Mouse (Mus musculus) E14TG2a.4 (cell line): ENCODE measurements around the gene 2310039H08Rik.
"Not testable (repeated sequence)": the region's sequence is repeated elsewhere in the genome, so short reads cannot be mapped to it uniquely, and the experiment has no call there.

Source experiments
- H3K27me3 ChIP-seq: 2 replicates; pipeline ENCODE4 v1.6.1; 2014; ENCODE audit warnings: low read length, control low read depth; ENCODE audit not compliant: insufficient read depth
- H3K36me3 ChIP-seq: 2 replicates; pipeline ENCODE4 v1.6.1; 2014; ENCODE audit warnings: low read length, control low read depth; ENCODE audit not compliant: insufficient read depth
- H3K4me1 ChIP-seq: replicated peaks from 2 replicates; pipeline ENCODE4 v1.6.1; 2014; ENCODE audit warnings: low read depth, low read length, control low read depth
- H3K4me3 ChIP-seq: replicated peaks from 2 replicates; pipeline ENCODE4 v1.5.1; 2014; ENCODE audit warnings: mild to moderate bottlenecking, low read length
- H3K9me3 ChIP-seq: 2 replicates; pipeline ENCODE4 v1.6.1; 2014; ENCODE audit warnings: low read length, control low read depth
- CTCF ChIP-seq: conservative IDR thresholded peaks from 2 replicates; pipeline ENCODE4 v1.5.1; 2014; ENCODE audit warnings: low read length
- NANOG ChIP-seq: IDR thresholded peaks from 2 replicates; pipeline ENCODE4 v1.6.1; 2014; ENCODE audit warnings: borderline replicate concordance, low read length, mixed read lengths
- POU5F1 ChIP-seq: IDR thresholded peaks from 2 replicates; pipeline ENCODE4 v1.6.1; 2014; ENCODE audit warnings: low read length, borderline replicate concordance

The 2310039H08Rik gene

GRCm38 (mm10) chr17:46751056-46751793, 21.2 kb upstream of the 2310039H08Rik start:
- Histone ChIP-seq H3K4me3 (peak overlapping the region; percentile 91), H3K36me3 (peaks cover 36% of the 10 kb centered on the region)

DNA sequence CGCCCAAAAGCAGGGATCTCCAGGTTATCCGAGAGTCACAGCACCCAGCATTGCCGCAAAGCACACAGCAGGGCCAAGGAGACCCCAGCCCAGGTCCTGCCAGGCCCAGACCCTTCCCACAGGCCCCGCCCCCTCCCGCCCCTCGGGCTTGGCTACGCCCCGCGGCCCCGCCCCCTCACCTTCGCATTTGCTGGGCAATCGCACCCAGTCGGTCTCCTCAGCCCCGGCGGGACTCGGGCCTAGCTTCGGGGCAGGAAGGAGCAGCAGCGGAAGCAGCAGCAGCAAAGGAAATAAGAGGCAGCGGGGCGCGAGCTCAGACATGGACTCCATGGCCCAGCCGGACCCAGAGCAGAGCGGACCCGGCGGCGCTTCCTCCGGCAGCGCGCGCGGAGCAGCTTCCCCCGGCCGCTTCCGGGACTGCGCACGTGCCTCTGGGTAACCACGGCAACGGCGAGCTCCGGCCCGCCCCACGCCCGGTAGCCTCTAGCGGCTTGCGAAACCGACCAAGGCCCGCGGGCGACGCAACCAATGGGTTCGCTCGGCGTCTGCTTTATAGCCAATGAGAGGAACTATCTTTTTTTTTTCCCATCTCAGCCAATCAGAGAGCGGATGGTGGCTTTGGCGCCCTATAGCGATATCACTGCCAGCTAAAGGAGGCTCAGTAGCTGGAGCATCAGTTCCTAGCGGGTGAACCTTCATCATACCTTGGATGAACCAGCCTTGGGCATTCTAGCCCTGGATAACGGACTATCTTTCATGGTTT, 20.5 kb upstream of the 2310039H08Rik start, which contains the start of gene Cnpy3:
Gene Cnpy3 (minus strand): TSS at position 421 of the 763 bp plus-strand sequence.
- Histone ChIP-seq H3K4me1 (peaks cover 55% of the 10 kb centered on the region), H3K36me3 (peaks cover 29% of the 10 kb centered on the region), H3K9me3 (no peaks in the 10 kb centered on the region), H3K27me3 (0 out of 2 replicates have a peak, but pooled peaks cover 6% of the 10 kb centered on the region), H3K4me3 (peak within 1 kb of the TSS; percentile 91)
- TF ChIP-seq NANOG: no peak
- no peak for TF ChIP-seq POU5F1
- no peak for TF ChIP-seq CTCF

More at GRCm38 (mm10) chr17:46751056-46751793, 21.2 kb upstream of the 2310039H08Rik start:
- H3K27me3 ChIP-seq: no peaks in the 10 kb centered on the region
- H3K9me3 ChIP-seq: no peaks in the 10 kb centered on the region
- peaks cover 48% of the 10 kb centered on the region for H3K4me1 ChIP-seq
- TF ChIP-seq CTCF: no peak
- no peak for TF ChIP-seq NANOG
- TF ChIP-seq POU5F1: no peak

GRCm38 (mm10) chr17:46758753-46759152, 13.7 kb upstream of the 2310039H08Rik start:
- no peak overlapping the region for H3K4me3 ChIP-seq
- H3K4me1 ChIP-seq: peaks cover 22% of the 10 kb centered on the region
- no peak for TF ChIP-seq POU5F1
- TF ChIP-seq NANOG: no peak
- TF ChIP-seq CTCF: no peak
- H3K9me3 ChIP-seq: no peaks in the 10 kb centered on the region
- H3K36me3 ChIP-seq: no peaks in the 10 kb centered on the region
- H3K27me3 ChIP-seq: 0 out of 2 replicates have a peak, but pooled peaks cover 6% of the 10 kb centered on the region

DNA sequence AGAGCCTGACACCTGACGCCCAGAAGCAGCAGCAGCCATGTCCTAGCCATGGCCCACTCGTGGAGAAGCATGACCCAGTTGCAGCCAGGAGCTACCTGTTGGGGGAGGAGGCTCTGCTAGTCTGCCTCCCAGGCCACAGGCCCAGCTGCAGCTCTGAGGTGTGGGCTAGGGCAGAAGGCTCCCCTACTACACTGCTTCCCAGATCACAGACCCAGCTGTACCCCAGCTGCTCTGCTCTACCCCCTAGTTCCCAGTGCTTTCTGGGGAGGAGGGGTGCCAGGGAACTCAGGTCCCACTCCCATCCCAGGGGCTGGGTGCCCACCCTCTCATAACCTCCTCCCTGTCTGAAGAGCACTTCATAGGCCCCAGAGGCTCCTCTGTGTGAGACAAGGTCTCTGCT, 8.9 kb upstream of the 2310039H08Rik start, which contains the start of gene Ptcra:
Gene Ptcra (minus strand): TSS at position 169 of the 400 bp plus-strand sequence.
- Histone ChIP-seq H3K9me3 (no peaks in the 10 kb centered on the region), H3K4me3 (peak within 1 kb of the TSS; percentile 23; the same call in 1 of the 2 replicates), H3K36me3 (no peaks in the 10 kb centered on the region), H3K27me3 (no peaks in the 10 kb centered on the region), H3K4me1 (peaks cover 20% of the 10 kb centered on the region)
- no peak for TF ChIP-seq CTCF

- peaks cover 17% of the 10 kb centered on the region for H3K4me1 ChIP-seq
- not testable (repeated sequence) for H3K9me3 ChIP-seq, H3K36me3 ChIP-seq, H3K4me3 ChIP-seq, H3K27me3 ChIP-seq
Observed at GRCm38 (mm10) chr17:46764916-46765315, 7.5 kb upstream of the 2310039H08Rik start.

- H3K36me3 ChIP-seq: no peaks in the 10 kb centered on the region
- H3K9me3 ChIP-seq: no peaks in the 10 kb centered on the region
- peaks cover 34% of the 10 kb centered on the region for H3K4me1 ChIP-seq
- peaks cover 5% of the 10 kb centered on the region; the same call in 1 of the 2 replicates for H3K27me3 ChIP-seq
- no peak for TF ChIP-seq NANOG
- no peak for TF ChIP-seq POU5F1
- TF ChIP-seq CTCF: no peak
- peak overlapping the region; percentile 50 for H3K4me3 ChIP-seq
Observed at GRCm38 (mm10) chr17:46767868-46768267, 4.6 kb upstream of the 2310039H08Rik start.

GRCm38 (mm10) chr17:46770546-46770945, 1.9 kb upstream of the 2310039H08Rik start:
- Histone ChIP-seq H3K36me3 (peaks cover 17% of the 10 kb centered on the region), H3K9me3 (no peaks in the 10 kb centered on the region), H3K4me3 (no peak overlapping the region), H3K27me3 (peaks cover 5% of the 10 kb centered on the region; the same call in 1 of the 2 replicates), H3K4me1 (peaks cover 46% of the 10 kb centered on the region)
- TF ChIP-seq NANOG (no peak), POU5F1 (no peak), CTCF (no peak)

- Histone ChIP-seq H3K27me3 (peaks cover 5% of the 10 kb centered on the region; the same call in 1 of the 2 replicates), H3K36me3 (peaks cover 22% of the 10 kb centered on the region), H3K4me3 (no peak overlapping the region), H3K9me3 (no peaks in the 10 kb centered on the region), H3K4me1 (peaks cover 51% of the 10 kb centered on the region)
- TF ChIP-seq CTCF (peak; percentile 16; the same call in 1 of the 2 replicates), POU5F1 (no peak)
Observed at GRCm38 (mm10) chr17:46771025-46771424, 1.4 kb upstream of the 2310039H08Rik start.
